Comparison of ENCODE assay signal across 9 mouse cellular contexts in the genomic region with DNA sequence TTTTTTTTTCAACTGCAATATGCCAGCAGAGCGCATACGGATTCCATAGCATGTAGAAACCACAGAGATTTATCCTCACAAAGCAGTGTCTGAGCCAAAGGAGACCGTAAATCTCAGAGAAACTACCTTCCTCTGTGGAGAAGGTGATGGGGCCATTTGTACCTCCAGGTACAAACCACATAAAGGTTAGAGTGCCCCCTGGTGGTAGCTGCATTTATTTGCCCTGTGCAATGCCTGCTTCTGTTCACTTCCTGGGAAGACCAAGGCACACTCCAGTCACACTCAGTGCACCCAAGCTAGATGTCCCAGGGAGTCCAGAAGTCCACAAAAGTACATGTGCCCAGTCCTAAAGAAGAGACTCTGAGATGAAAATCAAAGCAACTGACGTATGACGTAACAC.
DNase-seq lines count a peak whose midpoint lies in the region; ATAC-seq and TF ChIP-seq lines count a peak whose summit lies in the region.
"Had no signal": no experiment of that assay in that cellular context is flagged by ENCODE, and none has a peak within 500 bp of the region (broad histone marks: within the 10 kb centered on the region; RNA-seq: fewer than 3 reads in every experiment).

No protein-coding gene starts in this region.

- H3K27me3 ChIP-seq in hindbrain, embryonic 10.5 days (ENCODE audit: insufficient read depth, poor library complexity, severe bottlenecking): no peaks in the 10 kb centered on the region
- H3K27me3 ChIP-seq in hindbrain, embryonic 16.5 days (replicated peaks; ENCODE audit: control insufficient read depth, insufficient read depth, low read length): no peaks in the 10 kb centered on the region; the same call in 1 of the 2 replicates
- H3K27me3 ChIP-seq in embryonic facial prominence, embryonic 11.5 days (ENCODE audit: control insufficient read depth, insufficient read depth, low read length): no peaks in the 10 kb centered on the region
- no peaks in the 10 kb centered on the region for H3K27me3 ChIP-seq in kidney, adult 2 months (replicated peaks; ENCODE audit: control insufficient read depth, insufficient read depth, low read length)

- peak; percentile 54 for DNase-seq in hindbrain, embryonic 10.5 days (ENCODE audit: low spot score)
- DNase-seq in adrenal gland, postnatal 14 days: peak; percentile 91
- DNase-seq in embryonic facial prominence, embryonic 11.5 days (ENCODE audit: low spot score): peak; percentile 83
- peak; percentile 81 for DNase-seq in kidney, adult 2 months
- DNase-seq in left cerebral cortex, postnatal 4 days: peak; percentile 72
- DNase-seq in retina, embryonic 14.5 days (ENCODE audit: low spot score): peak; percentile 78
- peak; percentile 78 for DNase-seq in urinary bladder, postnatal 14 days (ENCODE audit: low spot score)

- H3K4me2 ChIP-seq in hindbrain, embryonic 16.5 days (ENCODE audit: low read length): no peak overlapping the region
- no peak overlapping the region for H3K4me2 ChIP-seq in embryonic facial prominence, embryonic 11.5 days (ENCODE audit: low read depth, low read length)

- H3K36me3 ChIP-seq in hindbrain, embryonic 10.5 days: no peaks in the 10 kb centered on the region
- no peaks in the 10 kb centered on the region for H3K36me3 ChIP-seq in hindbrain, embryonic 16.5 days (ENCODE audit: control insufficient read depth, insufficient read depth, low read length)
- no peaks in the 10 kb centered on the region for H3K36me3 ChIP-seq in embryonic facial prominence, embryonic 11.5 days (replicated peaks; ENCODE audit: control insufficient read depth, insufficient read depth, low read depth, low read length)
- H3K36me3 ChIP-seq in kidney, adult 2 months (ENCODE audit: control insufficient read depth, insufficient read depth, low read length): no peaks in the 10 kb centered on the region

- no peak overlapping the region for H3K4me3 ChIP-seq in hindbrain, embryonic 10.5 days
- no peak overlapping the region for H3K4me3 ChIP-seq in hindbrain, embryonic 16.5 days (ENCODE audit: low read length)
- no peak overlapping the region for H3K4me3 ChIP-seq in embryonic facial prominence, embryonic 11.5 days (ENCODE audit: low read depth, low read length)
- H3K4me3 ChIP-seq in kidney, adult 2 months (ENCODE audit: insufficient read depth, low read depth, low read length): no peak overlapping the region
- H3K4me3 ChIP-seq: myocyte had no signal

- no peaks in the 10 kb centered on the region for H3K9me3 ChIP-seq in hindbrain, embryonic 10.5 days
- no peaks in the 10 kb centered on the region for H3K9me3 ChIP-seq in hindbrain, embryonic 16.5 days (ENCODE audit: control insufficient read depth, low read length)
- H3K9me3 ChIP-seq in embryonic facial prominence, embryonic 11.5 days (replicated peaks; ENCODE audit: control insufficient read depth, low read length): no peaks in the 10 kb centered on the region

- intact Hi-C loops in left cerebral cortex, postnatal 4 days (cut with DNase I): no loop called here

- no peak for TF ChIP-seq POLR2A in kidney, adult 2 months (IDR thresholded peaks at IDR 0.05; ENCODE audit: low read depth, low read length)

- no peak for ATAC-seq in hindbrain, embryonic 16.5 days
- no peak for ATAC-seq in embryonic facial prominence, embryonic 11.5 days (replicated peaks; ENCODE audit: insufficient number of reproducible peaks, low FRiP score, low TSS enrichment, low read depth)

- no peak overlapping the region for H3K27ac ChIP-seq in hindbrain, embryonic 10.5 days
- no peak overlapping the region for H3K27ac ChIP-seq in hindbrain, embryonic 16.5 days (ENCODE audit: low read depth, low read length)
- H3K27ac ChIP-seq in embryonic facial prominence, embryonic 11.5 days (replicated peaks; ENCODE audit: low read depth, low read length): no peak overlapping the region
- no peak overlapping the region for H3K27ac ChIP-seq in kidney, adult 2 months (ENCODE audit: insufficient read depth, low read depth, low read length)

- H3K4me1 ChIP-seq in hindbrain, embryonic 10.5 days (replicated peaks): no peaks in the 10 kb centered on the region
- no peaks in the 10 kb centered on the region for H3K4me1 ChIP-seq in hindbrain, embryonic 16.5 days (ENCODE audit: control insufficient read depth, insufficient read depth, low read depth, low read length)
- no peaks in the 10 kb centered on the region for H3K4me1 ChIP-seq in embryonic facial prominence, embryonic 11.5 days (ENCODE audit: control insufficient read depth, insufficient read depth, low read length)
- H3K4me1 ChIP-seq in kidney, adult 2 months (ENCODE audit: control insufficient read depth, insufficient read depth, low read length): no peaks in the 10 kb centered on the region

- no peak overlapping the region for H3K9ac ChIP-seq in hindbrain, embryonic 16.5 days (ENCODE audit: low read depth, low read length)
- H3K9ac ChIP-seq in embryonic facial prominence, embryonic 11.5 days (replicated peaks; ENCODE audit: low read length): no peak overlapping the region

- peak; percentile 78 for TF ChIP-seq CTCF in kidney, adult 2 months (conservative IDR thresholded peaks at IDR 0.05; ENCODE audit: insufficient read depth, insufficient read length, low read depth, low read length)

- WGBS in hindbrain, embryonic 10.5 days: 85% methylated on average over 5 of the region's 5 CpGs
- WGBS in hindbrain, embryonic 16.5 days: 71% methylated on average over 5 of the region's 5 CpGs
- 80% methylated on average over 5 of the region's 5 CpGs for WGBS in embryonic facial prominence, embryonic 11.5 days
- 61% methylated on average over 5 of the region's 5 CpGs for WGBS in kidney, adult 2 months
